Mouse (Mus musculus): ENCODE data around the gene Cmpk1. TPM values are rescaled to one million over a fixed set of nuclear protein-coding genes. Genes with fewer than 3 reads are reported as not detected.
A peak's percentile ranks its signal among the peaks of the same experiment; 100 is the strongest.

Cmpk1 gene
- 134 and 153 TPM in 2 replicates for polyA plus RNA-seq (2015; fragmentation: Nextera tagmentation; extraction: Ambion mirVana)

GRCm38 (mm10) chr4:114986591-114987432, at the start of gene Cmpk1:
Gene Cmpk1, minus strand, starts transcription at chr4:114987241.
- Histone ChIP-seq H3K4me1 (ENCODE audit: control insufficient read depth, insufficient read depth, low read length) (no peaks in the 10 kb centered on the region; the same call in 1 of the 2 replicates), H3K4me2 (ENCODE audit: low read depth, low read length) (peak within 1 kb of the TSS; percentile 67), H3K36me3 (ENCODE audit: control insufficient read depth, insufficient read depth, low read length) (no peaks in the 10 kb centered on the region), H3K27ac (ENCODE audit: low read length) (peak within 1 kb of the TSS; percentile 100), H3K27me3 (replicated peaks; ENCODE audit: control insufficient read depth, insufficient read depth, low read length) (no peaks in the 10 kb centered on the region), H3K9ac (ENCODE audit: low read depth, low read length) (peak within 1 kb of the TSS; percentile 89), H3K9me3 (ENCODE audit: control insufficient read depth, low read length) (no peaks in the 10 kb centered on the region), H3K4me3 (ENCODE audit: low read length) (peak within 1 kb of the TSS; percentile 78)
- WGBS, result under 1% methylated on average over 84 of the region's 93 CpGs
- peak; percentile 96 for ATAC-seq

GRCm38 (mm10) chr4:115035043-115035442, 48.0 kb upstream of the Cmpk1 start:
- no peak for ATAC-seq
- no peak overlapping the region for H3K9ac ChIP-seq (ENCODE audit: low read depth, low read length)

GRCm38 (mm10) chr4:115019997-115020396, 33.0 kb upstream of the Cmpk1 start:
- ATAC-seq, result no peak
- H3K27ac ChIP-seq (ENCODE audit: low read length), result no peak overlapping the region
- no peaks in the 10 kb centered on the region for H3K27me3 ChIP-seq (replicated peaks; ENCODE audit: control insufficient read depth, insufficient read depth, low read length)
- H3K9ac ChIP-seq (ENCODE audit: low read depth, low read length), result no peak overlapping the region
- no peaks in the 10 kb centered on the region for H3K9me3 ChIP-seq (ENCODE audit: control insufficient read depth, low read length)
- no peak overlapping the region for H3K4me3 ChIP-seq (ENCODE audit: low read length)
- 91% methylated on average over 3 of the region's 3 CpGs for WGBS
- H3K36me3 ChIP-seq (ENCODE audit: control insufficient read depth, insufficient read depth, low read length), result 0 out of 2 replicates have a peak, but pooled peaks cover 2% of the 10 kb centered on the region
- H3K4me2 ChIP-seq (ENCODE audit: low read depth, low read length), result no peak overlapping the region
- no peaks in the 10 kb centered on the region for H3K4me1 ChIP-seq (ENCODE audit: control insufficient read depth, insufficient read depth, low read length)

More at GRCm38 (mm10) chr4:115035043-115035442, 48.0 kb upstream of the Cmpk1 start:
- Histone ChIP-seq H3K4me1 (ENCODE audit: control insufficient read depth, insufficient read depth, low read length) (no peaks in the 10 kb centered on the region), H3K4me2 (ENCODE audit: low read depth, low read length) (no peak overlapping the region), H3K9me3 (ENCODE audit: control insufficient read depth, low read length) (no peaks in the 10 kb centered on the region), H3K27me3 (replicated peaks; ENCODE audit: control insufficient read depth, insufficient read depth, low read length) (no peaks in the 10 kb centered on the region), H3K4me3 (ENCODE audit: low read length) (no peak overlapping the region), H3K36me3 (ENCODE audit: control insufficient read depth, insufficient read depth, low read length) (peaks cover 5% of the 10 kb centered on the region), H3K27ac (ENCODE audit: low read length) (no peak overlapping the region)
- 72% methylated on average over 6 of the region's 6 CpGs for WGBS

GRCm38 (mm10) chr4:115014276-115014675, 27.2 kb upstream of the Cmpk1 start:
- ATAC-seq, result no peak
- Histone ChIP-seq H3K27ac (ENCODE audit: low read length) (no peak overlapping the region), H3K27me3 (replicated peaks; ENCODE audit: control insufficient read depth, insufficient read depth, low read length) (no peaks in the 10 kb centered on the region), H3K4me2 (ENCODE audit: low read depth, low read length) (no peak overlapping the region), H3K36me3 (ENCODE audit: control insufficient read depth, insufficient read depth, low read length) (no peaks in the 10 kb centered on the region), H3K4me1 (ENCODE audit: control insufficient read depth, insufficient read depth, low read length) (no peaks in the 10 kb centered on the region), H3K9ac (ENCODE audit: low read depth, low read length) (no peak overlapping the region), H3K4me3 (ENCODE audit: low read length) (no peak overlapping the region), H3K9me3 (ENCODE audit: control insufficient read depth, low read length) (no peaks in the 10 kb centered on the region)
- WGBS, result 93% methylated on average over 3 of the region's 3 CpGs

- Histone ChIP-seq H3K4me2 (ENCODE audit: low read depth, low read length) (peak overlapping the region; percentile 63), H3K9me3 (ENCODE audit: control insufficient read depth, low read length) (no peaks in the 10 kb centered on the region), H3K4me3 (ENCODE audit: low read length) (peak overlapping the region; percentile 86), H3K36me3 (ENCODE audit: control insufficient read depth, insufficient read depth, low read length) (no peaks in the 10 kb centered on the region), H3K27ac (ENCODE audit: low read length) (peak overlapping the region; percentile 85), H3K27me3 (replicated peaks; ENCODE audit: control insufficient read depth, insufficient read depth, low read length) (no peaks in the 10 kb centered on the region), H3K9ac (ENCODE audit: low read depth, low read length) (peak overlapping the region; percentile 80), H3K4me1 (ENCODE audit: control insufficient read depth, insufficient read depth, low read length) (peaks cover 10% of the 10 kb centered on the region)
- WGBS, result under 1% methylated on average over 8 of the region's 8 CpGs
- peak; percentile 50 for ATAC-seq
These were observed 13.4 kb upstream of the Cmpk1 start for GRCm38 (mm10) chr4:115000429-115000795.

- 1% methylated on average over 52 of the region's 52 CpGs for WGBS
- peaks cover 10% of the 10 kb centered on the region for H3K4me1 ChIP-seq (ENCODE audit: control insufficient read depth, insufficient read depth, low read length)
- H3K9me3 ChIP-seq (ENCODE audit: control insufficient read depth, low read length), result no peaks in the 10 kb centered on the region
- ATAC-seq, result peak; percentile 100
- H3K27ac ChIP-seq (ENCODE audit: low read length), result peak within 1 kb of the TSS; percentile 96
- H3K4me3 ChIP-seq (ENCODE audit: low read length), result peak within 1 kb of the TSS; percentile 86
- no peaks in the 10 kb centered on the region for H3K36me3 ChIP-seq (ENCODE audit: control insufficient read depth, insufficient read depth, low read length)
- H3K9ac ChIP-seq (ENCODE audit: low read depth, low read length), result peak within 1 kb of the TSS; percentile 80
- H3K27me3 ChIP-seq (replicated peaks; ENCODE audit: control insufficient read depth, insufficient read depth, low read length), result no peaks in the 10 kb centered on the region
- H3K4me2 ChIP-seq (ENCODE audit: low read depth, low read length), result peak within 1 kb of the TSS; percentile 72
These were observed 12.9 kb upstream of the Cmpk1 start, which contains the start of gene Stil for GRCm38 (mm10) chr4:114999773-115000428. Gene Stil, plus strand, starts transcription at chr4:115000159.

GRCm38 (mm10) chr4:114999445-114999772, 12.4 kb upstream of the Cmpk1 start:
- Histone ChIP-seq H3K27me3 (replicated peaks; ENCODE audit: control insufficient read depth, insufficient read depth, low read length) (no peaks in the 10 kb centered on the region), H3K27ac (ENCODE audit: low read length) (peak overlapping the region; percentile 96), H3K9me3 (ENCODE audit: control insufficient read depth, low read length) (no peaks in the 10 kb centered on the region), H3K4me3 (ENCODE audit: low read length) (peak overlapping the region; percentile 86), H3K36me3 (ENCODE audit: control insufficient read depth, insufficient read depth, low read length) (no peaks in the 10 kb centered on the region), H3K4me1 (ENCODE audit: control insufficient read depth, insufficient read depth, low read length) (peaks cover 10% of the 10 kb centered on the region), H3K9ac (ENCODE audit: low read depth, low read length) (peak overlapping the region; percentile 71), H3K4me2 (ENCODE audit: low read depth, low read length) (peak overlapping the region; percentile 72)
- WGBS, result 6% methylated on average over 9 of the region's 9 CpGs
- peak; percentile 52 for ATAC-seq

- no peak overlapping the region for H3K27ac ChIP-seq (ENCODE audit: low read length)
- WGBS, result 58% methylated on average over 3 of the region's 3 CpGs
- ATAC-seq, result no peak
These were observed 10.0 kb upstream of the Cmpk1 start for GRCm38 (mm10) chr4:114997051-114997450.

GRCm38 (mm10) chr4:114994218-114994617, 7.2 kb upstream of the Cmpk1 start:
- Histone ChIP-seq H3K36me3 (ENCODE audit: control insufficient read depth, insufficient read depth, low read length) (no peaks in the 10 kb centered on the region), H3K27me3 (replicated peaks; ENCODE audit: control insufficient read depth, insufficient read depth, low read length) (no peaks in the 10 kb centered on the region), H3K4me3 (ENCODE audit: low read length) (no peak overlapping the region), H3K9me3 (ENCODE audit: control insufficient read depth, low read length) (no peaks in the 10 kb centered on the region), H3K9ac (ENCODE audit: low read depth, low read length) (no peak overlapping the region), H3K4me1 (ENCODE audit: control insufficient read depth, insufficient read depth, low read length) (no peaks in the 10 kb centered on the region), H3K4me2 (ENCODE audit: low read depth, low read length) (no peak overlapping the region), H3K27ac (ENCODE audit: low read length) (no peak overlapping the region)
- WGBS, result 93% methylated on average over 3 of the region's 3 CpGs
- no peak for ATAC-seq

More at GRCm38 (mm10) chr4:114997051-114997450, 10.0 kb upstream of the Cmpk1 start:
- Histone ChIP-seq H3K4me1 (ENCODE audit: control insufficient read depth, insufficient read depth, low read length) (peaks cover 10% of the 10 kb centered on the region), H3K9me3 (ENCODE audit: control insufficient read depth, low read length) (no peaks in the 10 kb centered on the region), H3K27me3 (replicated peaks; ENCODE audit: control insufficient read depth, insufficient read depth, low read length) (no peaks in the 10 kb centered on the region), H3K4me3 (ENCODE audit: low read length) (no peak overlapping the region), H3K36me3 (ENCODE audit: control insufficient read depth, insufficient read depth, low read length) (no peaks in the 10 kb centered on the region), H3K9ac (ENCODE audit: low read depth, low read length) (no peak overlapping the region), H3K4me2 (ENCODE audit: low read depth, low read length) (no peak overlapping the region)
